Mouse (Mus musculus) layer of hippocampus, adult 18-20 months (tissue): Measurements from ENCODE around the gene Wsb2. TPM values are rescaled to one million over a fixed set of nuclear protein-coding genes. Genes with fewer than 3 reads are reported as not detected.
"Not testable (repeated sequence)": the region's sequence is repeated elsewhere in the genome, so short reads cannot be mapped to it uniquely, and the experiment has no call there.

Source experiments
- DNase-seq, 2 experiments: peaks; one replicate each; pipeline ENCODE4 v3.0.0; 2022; ENCODE audit warnings: low spot score in 2 of 2
- long read RNA-seq: library from polyadenylated mRNA; stranded (forward); transcript quantifications from one replicate; pipeline ENCODE4 v2.0.0, GENCODE M21; 2021
- total RNA-seq, 2 experiments: library from RNA; stranded (reverse); gene quantifications; 2 replicates each; pipeline ENCODE4 v1.2.3; 2021

The Wsb2 gene
- 100 to 1,000 TPM; 270 to 283 TPM for total RNA-seq
- long read RNA-seq, transcript Wsb2-201 (9 exons, 2,421 nt), result major isoform, 760 of 820 reads
- long read RNA-seq, partial matches to known transcripts, result 24 of 820 reads
- long read RNA-seq, other reads (novel, unspliced or antisense), result 30 of 820 reads

- peak; percentile 59 to 81 for DNase-seq
Observed at GRCm38 (mm10) chr5:117357129-117357477, at the start of gene Wsb2. Gene Wsb2, plus strand, starts transcription at chr5:117357304.

GRCm38 (mm10) chr5:117307699-117308098, 49.4 kb upstream of the Wsb2 start:
- DNase-seq, result peak; percentile 19 to 63

GRCm38 (mm10) chr5:117313420-117313819, 43.7 kb upstream of the Wsb2 start:
- DNase-seq, result peak in 1 of 2 experiments; percentile 17

GRCm38 (mm10) chr5:117313909-117314308, 43.2 kb upstream of the Wsb2 start:
- DNase-seq, result no peak

GRCm38 (mm10) chr5:117314587-117315428, 42.3 kb upstream of the Wsb2 start:
- DNase-seq, result no peak

GRCm38 (mm10) chr5:117318741-117319629, 38.1 kb upstream of the Wsb2 start, which contains the start of gene Vsig10:
Gene Vsig10, plus strand, starts transcription at chr5:117319083.
- DNase-seq, result peak; percentile 15 to 46

GRCm38 (mm10) chr5:117323751-117324150, 33.4 kb upstream of the Wsb2 start:
- DNase-seq, result no peak

- no peak for DNase-seq
Observed at GRCm38 (mm10) chr5:117326408-117326807, 30.7 kb upstream of the Wsb2 start.

GRCm38 (mm10) chr5:117330457-117330856, 26.6 kb upstream of the Wsb2 start:
- no peak for DNase-seq

- DNase-seq, result no peak
Observed at GRCm38 (mm10) chr5:117337999-117338398, 19.1 kb upstream of the Wsb2 start.

GRCm38 (mm10) chr5:117338503-117338902, 18.6 kb upstream of the Wsb2 start:
- no peak for DNase-seq

GRCm38 (mm10) chr5:117340081-117340480, 17.0 kb upstream of the Wsb2 start:
- DNase-seq, result no peak

- no peak for DNase-seq
Observed at GRCm38 (mm10) chr5:117341896-117342295, 15.2 kb upstream of the Wsb2 start.

- DNase-seq, result not testable (repeated sequence)
Observed at GRCm38 (mm10) chr5:117344496-117344895, 12.6 kb upstream of the Wsb2 start.

- DNase-seq, result no peak
Observed at GRCm38 (mm10) chr5:117345432-117345976, 11.6 kb upstream of the Wsb2 start.

- no peak for DNase-seq
Observed at GRCm38 (mm10) chr5:117346281-117346680, 10.8 kb upstream of the Wsb2 start.

- no peak for DNase-seq
Observed at GRCm38 (mm10) chr5:117347011-117347410, 10.1 kb upstream of the Wsb2 start.

- no peak for DNase-seq
Observed at GRCm38 (mm10) chr5:117347838-117348237, 9.3 kb upstream of the Wsb2 start.

- DNase-seq, result peak in 1 of 2 experiments; percentile 39
Observed at GRCm38 (mm10) chr5:117348279-117348678, 8.8 kb upstream of the Wsb2 start.

GRCm38 (mm10) chr5:117354121-117354520, 3.0 kb upstream of the Wsb2 start:
- no peak for DNase-seq

GRCm38 (mm10) chr5:117355648-117356303, 1.3 kb upstream of the Wsb2 start:
- no peak for DNase-seq
